Mouse (Mus musculus) layer of hippocampus, adult 9-11 months (tissue): ENCODE data around the gene Megf11.
"Not testable (repeated sequence)": the region's sequence is repeated elsewhere in the genome, so short reads cannot be mapped to it uniquely, and the experiment has no call there.

Experiments used
- DNase-seq: peaks from one replicate; pipeline ENCODE4 v3.0.0; 2022

Gene Megf11

DNA sequence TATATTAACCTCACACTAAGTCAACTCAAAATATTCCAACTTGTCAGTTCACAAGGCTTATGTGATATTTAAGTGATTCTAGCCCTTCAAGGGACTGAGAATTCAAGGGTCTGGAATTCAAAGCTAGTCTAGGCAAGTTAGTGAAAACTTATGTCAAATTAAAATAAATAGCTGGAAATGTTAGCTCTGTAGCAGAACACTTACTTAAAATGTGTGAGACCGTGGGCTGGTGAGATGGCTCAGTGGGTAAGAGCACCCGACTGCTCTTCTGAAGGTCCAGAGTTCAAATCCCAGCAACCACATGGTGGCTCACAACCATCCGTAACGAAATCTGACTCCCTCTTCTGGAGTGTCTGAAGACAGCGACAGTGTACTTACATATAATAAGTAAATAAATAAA lies 324.9 kb downstream of the Megf11 start:
- DNase-seq, result not testable (repeated sequence)

DNA sequence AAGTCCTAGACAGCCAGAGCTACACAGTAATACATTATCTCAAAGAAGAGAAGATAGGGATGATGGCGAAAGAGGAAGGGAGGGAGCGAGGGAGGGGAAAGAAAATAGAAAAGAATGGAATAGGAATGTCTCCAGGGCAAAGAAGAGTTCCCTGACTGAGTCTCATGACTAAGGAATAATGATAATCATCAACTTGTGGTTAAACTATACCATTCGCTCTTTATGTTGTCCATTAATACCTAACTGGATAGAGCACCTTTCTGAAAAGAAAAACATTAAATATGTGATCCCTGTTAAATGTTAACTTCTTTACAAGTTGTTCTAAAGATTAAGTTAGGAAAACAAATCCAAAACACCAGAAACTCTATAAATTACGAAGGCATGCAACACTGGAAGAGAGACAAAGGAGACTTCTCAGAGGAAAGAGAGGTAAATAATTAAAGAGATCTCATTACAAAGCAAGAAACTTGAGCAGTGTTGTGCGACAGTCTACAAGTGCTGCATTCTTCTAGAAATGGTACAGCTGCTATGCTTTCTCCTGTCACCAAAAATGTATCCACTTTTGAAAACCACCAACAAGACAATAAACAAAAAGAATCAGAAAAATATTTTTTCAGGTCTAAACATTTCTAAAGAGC lies 334.2 kb downstream of the Megf11 start:
- DNase-seq, result no peak

DNA sequence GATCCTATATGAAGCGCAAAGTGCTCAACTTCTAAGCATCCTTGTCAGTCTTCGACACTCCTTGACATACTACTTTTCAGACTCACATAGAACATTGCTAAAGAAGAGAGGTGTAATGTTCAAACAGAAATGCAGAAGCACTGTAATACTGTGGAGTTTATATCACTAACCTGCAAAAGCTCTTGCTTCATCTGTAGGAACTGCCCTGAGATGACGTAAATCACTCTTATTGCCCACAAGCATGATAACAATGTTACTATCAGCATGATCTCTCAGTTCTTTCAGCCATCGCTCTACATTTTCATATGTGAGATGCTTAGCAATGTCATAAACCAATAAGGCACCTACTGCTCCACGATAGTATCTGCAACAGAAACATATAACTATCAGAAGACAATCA lies 341.0 kb downstream of the Megf11 start:
- no peak for DNase-seq

DNA sequence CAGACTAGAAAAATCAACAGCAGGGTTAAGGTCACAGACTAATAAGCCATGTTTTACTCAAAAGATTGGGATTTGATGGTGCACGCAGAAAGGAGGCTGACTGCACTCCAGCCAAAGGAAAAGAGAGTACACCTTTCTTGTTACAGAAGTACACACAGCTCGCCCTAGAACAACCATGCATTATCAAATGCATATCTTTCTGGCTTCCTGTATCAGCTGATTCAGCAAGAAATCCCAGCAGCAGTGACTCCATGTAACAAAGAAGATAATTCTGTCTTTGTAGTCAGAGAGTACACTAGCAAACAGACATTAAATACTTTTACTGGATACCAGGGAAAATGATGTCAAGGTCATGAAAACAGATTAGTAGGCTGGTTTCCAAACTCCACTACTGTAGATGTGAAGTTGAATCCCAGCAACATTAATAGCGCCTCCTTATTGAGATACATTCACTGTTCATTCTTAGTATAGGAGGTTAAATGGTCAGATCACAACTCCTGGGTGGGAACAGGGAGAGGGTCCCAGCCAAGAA lies 345.7 kb downstream of the Megf11 start:
- DNase-seq, result no peak

DNA sequence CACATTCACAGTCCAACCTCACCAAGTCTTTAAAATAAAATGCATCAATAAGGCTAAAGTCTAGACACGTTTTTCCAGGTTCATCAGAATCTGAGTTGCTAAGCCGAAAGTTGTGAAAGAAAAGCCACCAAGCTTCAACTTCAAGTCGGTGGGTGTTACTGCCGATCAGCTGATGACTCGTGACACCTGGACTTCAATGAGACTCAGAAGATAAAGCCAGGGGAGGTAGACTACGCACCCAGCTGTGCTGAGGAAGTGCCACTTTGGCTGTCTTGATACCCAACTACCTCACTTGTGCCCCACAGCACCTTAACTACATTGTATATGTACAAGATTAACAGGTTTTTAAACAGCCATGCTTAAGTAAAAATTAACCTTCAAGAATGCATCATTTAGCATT lies 348.7 kb downstream of the Megf11 start:
- no peak for DNase-seq

DNA sequence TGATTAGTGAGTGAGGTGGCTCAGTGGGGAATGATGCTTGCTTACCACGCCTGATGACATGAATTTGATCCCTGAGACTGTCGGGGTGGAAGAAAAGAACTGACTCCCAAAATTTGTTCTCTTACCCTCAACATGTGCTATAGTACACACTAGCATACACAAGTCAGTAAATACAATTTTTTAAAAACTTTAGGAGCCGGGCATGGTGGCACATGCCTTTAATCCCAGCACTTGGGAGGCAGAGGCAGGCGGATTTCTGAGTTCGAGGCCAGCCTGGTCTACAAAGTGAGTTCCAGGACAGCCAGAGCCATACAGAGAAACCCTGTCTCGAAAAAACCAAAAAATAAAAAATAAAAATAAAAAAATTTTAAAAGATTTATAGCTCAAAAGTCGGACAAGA lies 349.6 kb downstream of the Megf11 start:
- not testable (repeated sequence) for DNase-seq

DNA sequence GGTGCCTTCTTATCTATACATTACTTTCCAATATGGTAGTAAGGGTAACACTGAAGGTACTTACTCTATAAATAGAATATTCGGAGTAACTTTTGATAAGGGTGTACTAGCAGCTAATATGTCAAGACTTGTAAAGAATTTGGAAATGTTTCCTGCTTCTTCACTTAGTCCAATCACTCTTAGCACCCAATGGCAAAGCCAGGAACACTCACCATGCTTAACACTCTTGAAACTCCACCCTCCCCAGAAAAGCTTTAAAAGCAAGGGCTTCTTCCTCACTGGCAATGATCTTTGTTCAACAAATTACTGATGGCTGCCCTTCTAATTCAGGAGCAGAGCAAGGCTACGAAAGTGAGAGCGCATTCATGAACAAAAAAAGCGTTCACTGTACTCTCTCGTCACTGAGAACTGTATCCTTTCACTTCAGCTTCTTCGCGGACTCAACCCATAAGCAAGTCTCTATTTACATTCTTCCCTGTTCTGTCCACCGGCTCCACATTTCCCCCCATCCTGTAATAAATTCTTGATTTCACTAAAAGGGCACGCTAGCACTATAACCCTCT lies 350.7 kb downstream of the Megf11 start:
- DNase-seq, result no peak

DNA sequence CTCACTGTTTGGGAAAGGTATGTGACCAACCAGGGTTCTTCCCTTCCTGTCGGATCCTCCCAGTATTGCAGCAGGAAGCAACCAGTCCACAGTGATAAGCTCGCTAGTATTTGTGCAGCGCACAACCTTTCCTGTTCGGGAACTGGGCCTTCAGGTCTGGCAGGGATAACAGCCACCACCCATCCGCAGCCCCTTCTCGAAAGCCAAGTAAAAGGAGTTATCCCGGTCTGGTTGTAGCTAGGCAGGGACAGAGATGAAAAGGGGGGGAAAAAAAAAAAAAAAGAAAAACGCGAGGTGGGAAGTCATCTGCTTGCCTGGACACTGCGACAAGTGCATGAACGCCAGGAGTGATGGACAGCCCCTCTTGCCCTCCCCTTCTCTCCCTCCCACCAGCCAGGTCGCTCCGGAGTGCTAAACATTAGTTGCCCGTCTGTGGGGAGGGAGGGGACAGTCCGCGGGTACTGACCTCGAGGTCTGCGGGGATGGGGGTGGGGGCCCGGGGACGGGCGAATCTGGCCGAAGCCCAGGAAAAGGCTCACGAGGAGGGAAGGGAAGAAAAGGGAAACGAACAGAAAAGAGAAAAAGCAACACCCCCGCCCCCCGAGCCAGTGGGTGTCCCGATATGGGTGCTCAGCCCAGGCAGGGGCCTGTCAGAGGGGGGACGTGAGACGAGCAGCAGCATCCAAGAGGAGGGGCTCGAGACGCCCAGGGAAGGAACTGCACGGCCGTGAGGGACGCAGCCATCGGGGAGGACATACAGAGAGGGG lies 351.4 kb downstream of the Megf11 start:
- peak; percentile 39 for DNase-seq

DNA sequence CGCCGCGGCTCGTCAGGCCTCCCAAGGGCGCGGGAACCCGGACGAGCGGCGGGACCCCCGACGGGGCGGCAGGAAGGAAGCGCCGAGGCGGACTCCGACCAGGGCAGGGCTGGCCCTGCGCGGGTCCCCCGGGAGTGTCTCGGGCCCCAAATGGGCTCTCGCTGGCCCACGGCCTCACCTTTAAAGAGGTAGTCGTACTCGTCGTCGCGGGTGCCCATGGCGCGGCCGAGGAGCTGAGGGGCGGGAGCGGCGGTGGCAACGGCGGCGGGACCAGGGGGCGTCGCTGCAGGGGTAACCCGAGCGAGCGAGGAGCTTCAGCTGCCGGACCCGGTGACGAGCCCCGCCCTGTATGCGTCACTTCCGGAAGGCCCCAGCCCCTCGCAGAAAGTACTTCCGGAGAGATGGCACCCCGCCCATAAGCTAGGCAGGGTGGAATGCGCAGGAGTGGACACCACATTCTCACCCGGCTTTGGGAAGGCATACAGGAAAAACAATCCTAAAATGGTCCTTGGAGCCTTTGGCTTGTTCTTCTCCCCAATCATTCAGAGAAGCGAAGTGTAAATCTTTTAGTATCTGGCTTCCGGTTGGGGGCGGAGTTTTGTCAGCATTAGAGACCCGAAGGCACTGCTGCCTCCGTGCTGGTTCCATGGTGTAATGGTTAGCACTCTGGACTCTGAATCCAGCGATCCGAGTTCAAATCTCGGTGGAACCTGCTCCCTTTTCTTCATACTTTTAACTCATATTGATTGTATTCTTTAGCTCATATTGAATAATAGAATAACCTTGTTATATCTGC lies 352.2 kb downstream of the Megf11 start, which contains the start of gene Rab11a:
Rab11a (minus strand) TSS at position 353 of the 796 bp plus-strand sequence.
- DNase-seq, result peak; percentile 96

DNA sequence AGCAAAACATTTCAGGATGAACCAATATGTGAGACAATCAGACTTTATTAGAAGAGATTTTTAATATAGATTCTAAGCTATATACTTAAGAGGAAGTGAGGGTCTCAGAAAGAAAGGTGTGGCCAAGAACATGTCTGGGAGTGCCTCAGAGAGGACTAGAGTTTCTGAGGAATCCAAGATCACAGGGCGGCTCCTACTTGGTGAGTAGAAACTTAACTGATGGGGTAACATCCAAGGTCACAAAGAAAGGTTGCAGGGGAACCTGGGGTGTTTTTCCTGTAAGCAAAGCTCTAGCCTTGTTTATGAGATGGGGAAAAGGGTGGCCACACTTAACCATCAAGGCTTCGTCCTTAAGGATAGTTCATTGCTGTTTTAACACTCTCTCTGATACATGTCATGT lies 353.6 kb downstream of the Megf11 start:
- DNase-seq, result no peak

DNA sequence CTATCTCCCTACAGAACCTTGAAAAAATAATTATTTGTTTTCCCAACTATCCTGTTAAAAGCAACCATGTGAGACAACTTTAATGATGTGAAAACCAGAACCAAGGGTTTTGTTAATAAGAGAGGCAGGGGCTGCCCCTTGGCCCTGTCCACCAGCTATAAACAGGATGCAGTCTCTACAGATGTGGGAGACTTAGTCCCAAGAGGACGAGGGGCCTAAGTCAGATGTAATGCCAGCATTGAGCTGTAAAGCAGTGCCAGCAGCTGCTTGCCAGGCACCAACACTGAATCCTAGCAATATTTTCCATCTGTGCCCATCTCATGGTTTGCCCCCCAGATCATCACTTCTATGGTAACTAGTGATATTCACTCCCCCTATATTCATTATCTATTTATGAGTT lies 357.0 kb downstream of the Megf11 start:
- DNase-seq, result no peak

DNA sequence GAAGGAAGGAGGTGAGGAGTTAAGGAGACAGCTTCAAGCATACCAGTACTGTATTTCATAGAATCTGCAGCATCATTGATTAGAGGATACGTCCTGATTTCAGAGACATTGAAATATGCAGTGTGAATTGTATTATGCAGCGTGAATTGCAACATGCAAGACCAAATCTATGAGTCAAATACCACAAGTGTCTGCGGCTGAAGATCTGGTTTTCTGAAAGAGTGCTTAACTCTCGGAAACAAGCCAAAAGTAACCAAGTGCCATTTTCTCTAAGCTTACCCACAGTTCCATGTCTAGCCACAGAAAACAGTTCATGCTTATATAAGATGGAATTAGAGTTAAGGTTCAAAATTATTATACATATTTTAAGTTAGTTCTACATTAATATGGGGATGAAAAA lies 362.3 kb downstream of the Megf11 start:
- no peak for DNase-seq

DNA sequence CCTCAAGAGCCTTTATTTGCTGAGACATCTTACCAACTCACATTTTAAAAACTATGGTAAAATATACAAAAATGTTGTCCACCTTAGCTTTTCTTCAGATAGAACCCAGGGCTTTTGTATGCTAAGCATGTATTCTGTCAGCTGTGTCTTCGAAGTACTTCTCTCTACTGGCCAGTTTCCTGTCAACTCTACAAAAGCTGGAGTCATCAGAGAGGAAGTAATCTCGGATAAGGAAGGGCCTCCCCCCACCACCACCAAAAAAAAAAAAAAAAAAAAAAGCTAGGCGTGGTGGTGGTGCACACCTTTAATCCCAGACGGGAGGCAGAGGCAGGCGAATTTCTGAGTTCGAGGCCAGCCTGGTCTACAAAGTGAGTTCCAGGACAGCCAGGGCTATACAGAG lies 363.9 kb downstream of the Megf11 start:
- DNase-seq, result no peak

DNA sequence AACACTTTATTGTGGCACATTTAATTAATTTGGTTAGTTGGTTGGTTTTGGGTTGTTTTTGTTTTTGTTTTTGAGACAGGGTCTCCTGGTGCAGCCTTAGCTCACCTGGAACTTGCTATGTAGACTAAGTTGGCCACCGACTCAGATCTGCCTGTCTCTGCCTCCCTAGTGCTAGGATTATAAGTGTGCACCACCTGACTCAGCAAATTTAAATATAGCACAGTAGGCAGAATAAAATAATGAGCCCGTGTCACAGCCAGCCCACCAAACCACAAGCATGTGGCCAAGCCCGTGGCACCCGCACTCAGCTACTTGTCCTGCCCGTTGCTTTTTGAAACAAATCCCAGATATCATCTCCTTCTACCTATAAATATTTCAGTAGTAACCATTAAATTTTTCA lies 367.1 kb downstream of the Megf11 start:
- DNase-seq, result no peak

DNA sequence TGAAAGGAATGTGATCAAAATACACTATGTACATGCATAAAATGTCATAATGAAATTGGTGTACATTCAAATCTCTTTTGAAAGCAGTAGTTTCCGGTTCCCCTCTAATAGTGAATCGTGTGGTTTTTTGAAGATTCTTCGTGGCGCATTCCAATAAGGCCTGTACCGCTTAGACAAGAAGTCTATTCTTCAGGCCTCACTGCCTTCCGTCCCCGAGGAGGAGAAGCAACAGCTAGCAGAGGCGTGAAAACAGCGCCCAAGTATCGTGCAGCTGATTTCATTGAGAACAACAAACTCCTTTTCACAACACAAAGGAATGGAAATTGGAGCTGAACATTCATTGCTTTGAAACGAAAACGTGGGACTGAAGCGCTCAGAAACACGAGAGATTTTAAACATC lies 372.6 kb downstream of the Megf11 start:
- DNase-seq, result no peak
